Mouse (Mus musculus): ENCODE data around the gene Slc35d3.

Slc35d3 gene

GRCm38 (mm10) chr10:19834222-19834621 is 17.0 kb downstream of the Slc35d3 start:
- no peak for DNase-seq

- no peak for DNase-seq
These were observed 20.0 kb downstream of the Slc35d3 start for GRCm38 (mm10) chr10:19831072-19831849.

GRCm38 (mm10) chr10:19820986-19821385 is 30.3 kb downstream of the Slc35d3 start:
- DNase-seq, result no peak

DNA sequence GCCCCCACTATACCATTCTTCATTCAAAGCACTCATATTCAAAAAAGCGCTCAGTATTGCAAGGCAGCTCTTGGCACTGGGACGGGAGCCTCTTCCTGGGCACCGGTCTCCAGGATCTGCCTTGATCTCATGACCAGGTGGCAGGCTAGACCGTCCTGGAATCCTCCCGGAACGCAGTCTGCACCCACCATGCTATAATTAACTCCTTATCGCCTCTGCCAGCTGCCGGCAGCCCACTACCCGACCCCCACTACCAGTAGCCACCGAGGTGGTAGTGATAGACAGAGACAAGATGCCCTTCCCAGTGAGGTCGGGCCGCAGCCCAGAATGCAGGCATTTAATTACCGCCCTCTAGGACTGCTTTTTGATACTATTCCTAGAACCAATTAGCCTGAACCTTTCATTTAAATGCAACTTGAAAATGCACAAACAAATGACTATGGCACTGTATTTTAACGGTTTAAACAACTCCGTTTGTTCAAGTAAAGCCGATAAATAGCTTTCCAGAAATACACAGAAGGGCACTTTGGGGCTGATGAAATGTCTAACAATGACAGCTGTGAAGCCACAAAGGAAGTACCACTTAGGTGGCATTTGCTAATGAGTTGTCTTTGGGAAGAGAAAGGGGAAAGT is 32.4 kb downstream of the Slc35d3 start:
- DNase-seq, result no peak

DNA sequence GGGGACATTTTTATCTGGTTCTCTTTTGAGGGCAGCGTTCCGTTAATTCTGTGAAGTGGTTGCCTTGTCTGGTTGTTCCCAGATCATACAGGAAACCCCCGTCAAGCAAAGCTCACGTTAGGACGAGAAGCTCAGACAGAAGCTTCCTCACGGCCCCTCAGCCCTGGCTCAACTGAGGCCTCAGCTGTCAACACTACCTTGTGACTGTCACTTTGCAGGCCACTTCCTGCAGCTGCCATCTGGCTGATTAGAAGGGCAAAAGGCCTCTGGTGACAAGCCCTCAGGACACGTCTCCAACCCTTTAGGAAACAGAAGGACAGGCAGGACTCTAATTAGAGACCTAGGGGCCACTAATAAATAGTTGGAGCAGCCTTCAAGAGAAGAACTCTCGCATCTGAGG is 35.9 kb downstream of the Slc35d3 start:
- no peak for DNase-seq

DNA sequence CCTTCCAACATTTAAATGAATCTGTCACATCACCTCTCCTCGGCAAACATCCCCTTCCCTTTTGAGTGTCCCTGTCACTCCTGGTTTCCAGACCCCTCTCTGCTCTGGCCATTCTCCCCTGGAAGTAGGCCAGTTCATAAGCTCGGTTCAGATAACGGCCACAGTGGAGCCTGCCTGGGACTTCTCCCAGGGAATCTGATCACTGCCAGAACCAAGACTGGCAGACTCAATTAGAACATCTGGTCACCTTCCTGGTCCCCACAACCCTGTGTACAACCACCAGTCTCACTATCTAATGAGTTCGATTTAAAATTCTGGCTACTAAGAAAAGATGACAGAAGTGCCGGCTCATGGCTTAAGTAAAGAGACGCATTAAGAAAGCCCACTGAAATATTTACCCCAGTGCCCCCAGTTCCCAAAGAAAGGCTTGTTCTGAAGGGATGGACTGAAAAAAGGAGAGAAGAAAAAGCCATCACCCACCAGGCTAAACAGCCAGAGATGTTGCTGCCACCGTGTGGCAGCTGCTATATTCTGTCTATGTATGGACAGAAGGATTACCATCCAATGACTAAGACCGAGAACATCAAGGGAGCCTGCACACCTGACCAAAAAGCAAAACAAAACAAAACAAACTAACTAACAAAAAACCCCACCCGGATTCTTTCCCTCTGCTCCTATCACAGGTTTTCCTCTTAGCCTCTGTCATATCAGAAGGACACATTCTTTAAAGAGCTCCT is 39.7 kb downstream of the Slc35d3 start:
- no peak for DNase-seq

- no peak for DNase-seq
These were observed 46.5 kb downstream of the Slc35d3 start for GRCm38 (mm10) chr10:19804763-19805162.

- no peak for DNase-seq
These were observed 48.3 kb downstream of the Slc35d3 start for GRCm38 (mm10) chr10:19802958-19803357.

Measured in layer of hippocampus, adult 9-11 months (tissue).